Mouse (Mus musculus): ENCODE data around the gene Ttc39b.

The Ttc39b gene

GRCm38 (mm10) chr4:83316718-83317117 is 7.3 kb downstream of the Ttc39b start:
- DNase-seq, result no peak

- no peak for DNase-seq
These were observed 8.1 kb downstream of the Ttc39b start for GRCm38 (mm10) chr4:83315930-83316329.

- DNase-seq, result peak; percentile 64
These were observed 8.9 kb downstream of the Ttc39b start for GRCm38 (mm10) chr4:83314922-83315881.

GRCm38 (mm10) chr4:83314261-83314793 is 9.7 kb downstream of the Ttc39b start:
- DNase-seq, result peak; percentile 47

- no peak for DNase-seq
These were observed 11.7 kb downstream of the Ttc39b start for GRCm38 (mm10) chr4:83312336-83312735.

- DNase-seq, result no peak
These were observed 12.6 kb downstream of the Ttc39b start for GRCm38 (mm10) chr4:83311481-83311880.

- DNase-seq, result no peak
These were observed 13.1 kb downstream of the Ttc39b start for GRCm38 (mm10) chr4:83310990-83311389.

GRCm38 (mm10) chr4:83308914-83309313 is 15.1 kb downstream of the Ttc39b start:
- DNase-seq, result no peak

GRCm38 (mm10) chr4:83307686-83308469 is 16.2 kb downstream of the Ttc39b start:
- no peak for DNase-seq

- no peak for DNase-seq
These were observed 17.2 kb downstream of the Ttc39b start for GRCm38 (mm10) chr4:83306879-83307278.

- DNase-seq, result no peak
These were observed 19.0 kb downstream of the Ttc39b start for GRCm38 (mm10) chr4:83305099-83305498.

GRCm38 (mm10) chr4:83302887-83303827 is 20.9 kb downstream of the Ttc39b start:
- DNase-seq, result peak; percentile 71

GRCm38 (mm10) chr4:83302123-83302737 is 21.8 kb downstream of the Ttc39b start:
- no peak for DNase-seq

GRCm38 (mm10) chr4:83301713-83302112 is 22.3 kb downstream of the Ttc39b start:
- DNase-seq, result no peak

- DNase-seq, result no peak
These were observed 39.2 kb downstream of the Ttc39b start for GRCm38 (mm10) chr4:83284768-83285350.

- peak; percentile 32 for DNase-seq
These were observed 39.9 kb downstream of the Ttc39b start for GRCm38 (mm10) chr4:83283973-83284767.

- DNase-seq, result no peak
These were observed 41.6 kb downstream of the Ttc39b start for GRCm38 (mm10) chr4:83282424-83282823.

GRCm38 (mm10) chr4:83279236-83279635 is 44.8 kb downstream of the Ttc39b start:
- no peak for DNase-seq

- no peak for DNase-seq
These were observed 49.8 kb downstream of the Ttc39b start for GRCm38 (mm10) chr4:83274241-83274640.

- DNase-seq, result peak; percentile 28
These were observed 50.4 kb downstream of the Ttc39b start for GRCm38 (mm10) chr4:83273616-83274050.
